Mouse (Mus musculus) midbrain, embryonic 11.5 days (tissue): ENCODE measurements around the gene Nudt3. TPM values are rescaled to one million over a fixed set of nuclear protein-coding genes. Genes with fewer than 3 reads are reported as not detected.

Experiments
- ATAC-seq: fragments of 200-750 bp; cut with Nextera tagmentation; 2 replicates; pipeline ENCODE4 v1.8.0; 2017; ENCODE audit warnings: moderate TSS enrichment, moderate library complexity; ENCODE audit not compliant: low FRiP score
- DNase-seq: peaks from one replicate; pipeline ENCODE4 v3.0.0; 2015; ENCODE audit warnings: low spot score; ENCODE audit errors: missing footprints
- H3K27ac ChIP-seq: fragments of 300-500 bp; sonication (generic); 2 replicates; pipeline ENCODE4 v1.5.1; 2014; ENCODE audit warnings: low read depth, low read length
- H3K27me3 ChIP-seq: fragments of 300-500 bp; sonication (generic); 2 replicates; pipeline ENCODE4 v1.6.1; 2014; ENCODE audit warnings: mild to moderate bottlenecking, low read length, moderate library complexity, mixed read lengths; ENCODE audit not compliant: control insufficient read depth, insufficient read depth
- H3K36me3 ChIP-seq: fragments of 300-500 bp; sonication (generic); 2 replicates; pipeline ENCODE4 v1.6.1; 2014; ENCODE audit warnings: mild to moderate bottlenecking, low read length, moderate library complexity, mixed read lengths; ENCODE audit not compliant: control insufficient read depth, insufficient read depth
- H3K4me1 ChIP-seq: fragments of 300-500 bp; sonication (generic); 2 replicates; pipeline ENCODE4 v1.6.1; 2014; ENCODE audit warnings: low read length; ENCODE audit not compliant: control insufficient read depth, insufficient read depth
- H3K4me2 ChIP-seq: fragments of 300-500 bp; sonication (generic); 2 replicates; pipeline ENCODE4 v1.6.1; 2014; ENCODE audit warnings: mild to moderate bottlenecking, moderate library complexity
- H3K4me3 ChIP-seq: fragments of 300-500 bp; sonication (generic); 2 replicates; pipeline ENCODE4 v1.5.1; 2014; ENCODE audit warnings: low read depth, low read length
- H3K9ac ChIP-seq: fragments of 300-500 bp; sonication (generic); 2 replicates; pipeline ENCODE4 v1.6.1; 2014; ENCODE audit warnings: low read length
- H3K9me3 ChIP-seq: fragments of 300-500 bp; sonication (generic); 2 replicates; pipeline ENCODE4 v1.6.1; 2016; ENCODE audit warnings: low read length; ENCODE audit not compliant: control insufficient read depth
- WGBS: fragments of 180-500 bp; shearing (Covaris S2); extraction: QIAGEN DNeasy Blood & Tissue Kit; methylation state at CpG from one replicate; pipeline ENCODE4 v1.1.7; 2014; 5-methylcytosine and 5-hydroxymethylcytosine counted together
- polyA plus RNA-seq: library from polyadenylated mRNA; unstranded; fragments of >200 nt; fragmentation: Nextera tagmentation; extraction: Ambion mirVana; gene quantifications from 2 replicates; pipeline ENCODE4 v1.2.1, GENCODE M21; 2014

Nudt3 gene
- polyA plus RNA-seq, 1 experiment from 2014 or later, result 44.5 TPM

- Histone ChIP-seq H3K36me3 (peaks cover 28% of the 10 kb centered on the region), H3K4me1 (no peaks in the 10 kb centered on the region), H3K9me3 (no peaks in the 10 kb centered on the region), H3K4me2 (no peak overlapping the region), H3K4me3 (no peak overlapping the region), H3K27me3 (no peaks in the 10 kb centered on the region), H3K27ac (no peak overlapping the region), H3K9ac (no peak overlapping the region)
- ATAC-seq (no peak), DNase-seq (no peak)
- over 99% methylated on average over 8 of the region's 8 CpGs for WGBS
Observed at GRCm38 (mm10) chr17:27579816-27580215, 43.5 kb downstream of the Nudt3 start.

- no peaks in the 10 kb centered on the region for H3K9me3 ChIP-seq
- H3K4me3 ChIP-seq, result no peak overlapping the region
- no peaks in the 10 kb centered on the region for H3K4me1 ChIP-seq
- H3K9ac ChIP-seq, result no peak overlapping the region
- ATAC-seq, result no peak
- H3K36me3 ChIP-seq, result peaks cover 28% of the 10 kb centered on the region
- H3K4me2 ChIP-seq, result no peak overlapping the region
- no peak overlapping the region for H3K27ac ChIP-seq
- H3K27me3 ChIP-seq, result no peaks in the 10 kb centered on the region
- no peak for DNase-seq
- 96% methylated on average over 10 of the region's 10 CpGs for WGBS
Observed at GRCm38 (mm10) chr17:27578487-27578886, 44.8 kb downstream of the Nudt3 start.

- no peaks in the 10 kb centered on the region for H3K4me1 ChIP-seq
- no peak overlapping the region for H3K9ac ChIP-seq
- no peak overlapping the region for H3K4me3 ChIP-seq
- no peaks in the 10 kb centered on the region for H3K9me3 ChIP-seq
- no peak for DNase-seq
- peaks cover 28% of the 10 kb centered on the region for H3K36me3 ChIP-seq
- H3K27me3 ChIP-seq, result no peaks in the 10 kb centered on the region
- 78% methylated on average over 6 of the region's 6 CpGs for WGBS
- H3K4me2 ChIP-seq, result no peak overlapping the region
- no peak overlapping the region for H3K27ac ChIP-seq
- no peak for ATAC-seq
Observed at GRCm38 (mm10) chr17:27577468-27577867, 45.8 kb downstream of the Nudt3 start.

GRCm38 (mm10) chr17:27576056-27576455 lies 47.2 kb downstream of the Nudt3 start:
- Histone ChIP-seq H3K27me3 (no peaks in the 10 kb centered on the region), H3K4me3 (no peak overlapping the region), H3K27ac (no peak overlapping the region), H3K36me3 (peaks cover 20% of the 10 kb centered on the region), H3K4me1 (no peaks in the 10 kb centered on the region), H3K9ac (no peak overlapping the region), H3K4me2 (no peak overlapping the region), H3K9me3 (no peaks in the 10 kb centered on the region)
- no peak for ATAC-seq
- 90% methylated on average over 7 of the region's 7 CpGs for WGBS
- DNase-seq, result no peak

GRCm38 (mm10) chr17:27575116-27575776 lies 48.0 kb downstream of the Nudt3 start:
- Histone ChIP-seq H3K4me1 (no peaks in the 10 kb centered on the region), H3K27me3 (no peaks in the 10 kb centered on the region), H3K4me3 (no peak overlapping the region), H3K36me3 (peaks cover 16% of the 10 kb centered on the region), H3K9ac (no peak overlapping the region), H3K27ac (no peak overlapping the region), H3K9me3 (no peaks in the 10 kb centered on the region), H3K4me2 (no peak overlapping the region)
- DNase-seq, result no peak
- WGBS, result 91% methylated on average over 10 of the region's 10 CpGs
- ATAC-seq, result no peak

- ATAC-seq, result no peak
- WGBS, result 94% methylated on average over 16 of the region's 16 CpGs
- H3K36me3 ChIP-seq, result peaks cover 12% of the 10 kb centered on the region
Observed at GRCm38 (mm10) chr17:27574470-27575115, 48.7 kb downstream of the Nudt3 start.

GRCm38 (mm10) chr17:27573772-27574320 lies 49.4 kb downstream of the Nudt3 start:
- ATAC-seq (no peak), DNase-seq (no peak)
- H3K4me3 ChIP-seq, result no peak overlapping the region
- no peaks in the 10 kb centered on the region for H3K9me3 ChIP-seq
- H3K27me3 ChIP-seq, result no peaks in the 10 kb centered on the region
- H3K36me3 ChIP-seq, result peaks cover 9% of the 10 kb centered on the region
- no peak overlapping the region for H3K9ac ChIP-seq
- no peak overlapping the region for H3K4me2 ChIP-seq
- H3K27ac ChIP-seq, result no peak overlapping the region
- 85% methylated on average over 10 of the region's 10 CpGs for WGBS
- H3K4me1 ChIP-seq, result no peaks in the 10 kb centered on the region

More at GRCm38 (mm10) chr17:27574470-27575115, 48.7 kb downstream of the Nudt3 start:
- no peaks in the 10 kb centered on the region for H3K4me1 ChIP-seq
- no peak for DNase-seq
- H3K9me3 ChIP-seq, result no peaks in the 10 kb centered on the region
- no peak overlapping the region for H3K4me3 ChIP-seq
- no peaks in the 10 kb centered on the region for H3K27me3 ChIP-seq
- H3K4me2 ChIP-seq, result no peak overlapping the region
- no peak overlapping the region for H3K27ac ChIP-seq
- H3K9ac ChIP-seq, result no peak overlapping the region

GRCm38 (mm10) chr17:27571315-27571714 lies 52.0 kb downstream of the Nudt3 start:
- Histone ChIP-seq H3K4me3 (no peak overlapping the region), H3K4me1 (no peaks in the 10 kb centered on the region), H3K36me3 (peaks cover 5% of the 10 kb centered on the region; the same call in 1 of the 2 replicates), H3K9me3 (no peaks in the 10 kb centered on the region), H3K9ac (no peak overlapping the region), H3K4me2 (no peak overlapping the region), H3K27me3 (no peaks in the 10 kb centered on the region), H3K27ac (no peak overlapping the region)
- DNase-seq (no peak), ATAC-seq (no peak)
- 76% methylated on average over 8 of the region's 8 CpGs for WGBS

- ATAC-seq (no peak), DNase-seq (no peak)
- H3K4me2 ChIP-seq, result no peak overlapping the region
- H3K36me3 ChIP-seq, result no peaks in the 10 kb centered on the region
- H3K4me1 ChIP-seq, result peaks cover 16% of the 10 kb centered on the region
- no peak overlapping the region for H3K9ac ChIP-seq
- H3K4me3 ChIP-seq, result no peak overlapping the region
- H3K9me3 ChIP-seq, result no peaks in the 10 kb centered on the region
- H3K27me3 ChIP-seq, result no peaks in the 10 kb centered on the region
- WGBS, result 91% methylated on average over 5 of the region's 5 CpGs
- no peak overlapping the region for H3K27ac ChIP-seq
Observed at GRCm38 (mm10) chr17:27568228-27568627, 55.1 kb downstream of the Nudt3 start.
